Mouse (Mus musculus): ENCODE measurements at regions not wholly inside any gene's neighbourhood (a gene's known extent, or its start where the extent isn't known, plus 50 kb on each side); places are given as distances from the start of the nearest gene placed in this dataset.

GRCm38 (mm10) chr4:62870391-62870983 is 94.9 kb upstream of the Zfp618 start:
- Histone ChIP-seq H3K9me3 (no peaks in the 10 kb centered on the region), H3K9ac (replicated peaks) (no peak overlapping the region), H3K4me1 (replicated peaks) (peaks cover 6% of the 10 kb centered on the region; the same call in 1 of the 2 replicates), H3K27me3 (no peaks in the 10 kb centered on the region), H3K4me3 (replicated peaks) (no peak overlapping the region), H3K27ac (0 out of 2 replicates have a peak overlapping the region, but pooled peaks have one; percentile 5), H3K4me2 (replicated peaks) (no peak overlapping the region), H3K36me3 (no peaks in the 10 kb centered on the region)
- ATAC-seq, result peak; percentile 80
- 64% methylated on average over 14 of the region's 14 CpGs for WGBS

- H3K4me2 ChIP-seq (replicated peaks), result no peak overlapping the region
- 81% methylated on average over 10 of the region's 10 CpGs for WGBS
- no peak overlapping the region for H3K27ac ChIP-seq
- H3K9ac ChIP-seq (replicated peaks), result no peak overlapping the region
- no peak for ATAC-seq
- no peak overlapping the region for H3K4me3 ChIP-seq (replicated peaks)
- no peaks in the 10 kb centered on the region for H3K27me3 ChIP-seq
- no peaks in the 10 kb centered on the region for H3K9me3 ChIP-seq
- H3K36me3 ChIP-seq, result no peaks in the 10 kb centered on the region
- H3K4me1 ChIP-seq (replicated peaks), result peaks cover 6% of the 10 kb centered on the region; the same call in 1 of the 2 replicates
Observed at GRCm38 (mm10) chr4:62872562-62872961, 92.8 kb upstream of the Zfp618 start.

GRCm38 (mm10) chr4:62873986-62874385 is 91.4 kb upstream of the Zfp618 start:
- Histone ChIP-seq H3K27ac (no peak overlapping the region), H3K4me2 (replicated peaks) (no peak overlapping the region), H3K9ac (replicated peaks) (no peak overlapping the region), H3K36me3 (no peaks in the 10 kb centered on the region), H3K9me3 (no peaks in the 10 kb centered on the region), H3K4me1 (replicated peaks) (peaks cover 6% of the 10 kb centered on the region; the same call in 1 of the 2 replicates), H3K27me3 (no peaks in the 10 kb centered on the region), H3K4me3 (replicated peaks) (no peak overlapping the region)
- no peak for ATAC-seq
- 84% methylated on average over 12 of the region's 12 CpGs for WGBS

- Histone ChIP-seq H3K4me3 (replicated peaks) (no peak overlapping the region), H3K4me2 (replicated peaks) (no peak overlapping the region), H3K4me1 (replicated peaks) (no peaks in the 10 kb centered on the region), H3K36me3 (no peaks in the 10 kb centered on the region), H3K9me3 (no peaks in the 10 kb centered on the region), H3K9ac (replicated peaks) (no peak overlapping the region), H3K27me3 (no peaks in the 10 kb centered on the region), H3K27ac (no peak overlapping the region)
- no peak for ATAC-seq
- WGBS, result 87% methylated on average over 7 of the region's 7 CpGs
Observed at GRCm38 (mm10) chr4:62878063-62878462, 87.3 kb upstream of the Zfp618 start.

GRCm38 (mm10) chr4:62878927-62879326 is 86.4 kb upstream of the Zfp618 start:
- H3K27me3 ChIP-seq, result no peaks in the 10 kb centered on the region
- H3K27ac ChIP-seq, result no peak overlapping the region
- no peak overlapping the region for H3K4me3 ChIP-seq (replicated peaks)
- H3K4me2 ChIP-seq (replicated peaks), result no peak overlapping the region
- 91% methylated on average over 3 of the region's 3 CpGs for whole genome bisulfite sequencing
- ATAC-seq, result no peak
- no peaks in the 10 kb centered on the region for H3K4me1 ChIP-seq (replicated peaks)
- H3K36me3 ChIP-seq, result no peaks in the 10 kb centered on the region
- no peak overlapping the region for H3K9ac ChIP-seq (replicated peaks)
- H3K9me3 ChIP-seq, result no peaks in the 10 kb centered on the region

GRCm38 (mm10) chr4:62881824-62882223 is 83.5 kb upstream of the Zfp618 start:
- no peaks in the 10 kb centered on the region for H3K36me3 ChIP-seq

GRCm38 (mm10) chr4:62882276-62882675 is 83.1 kb upstream of the Zfp618 start:
- Histone ChIP-seq H3K9me3 (no peaks in the 10 kb centered on the region), H3K4me1 (replicated peaks) (no peaks in the 10 kb centered on the region), H3K36me3 (no peaks in the 10 kb centered on the region), H3K27ac (no peak overlapping the region), H3K27me3 (no peaks in the 10 kb centered on the region), H3K4me2 (replicated peaks) (no peak overlapping the region), H3K4me3 (replicated peaks) (no peak overlapping the region), H3K9ac (replicated peaks) (no peak overlapping the region)
- WGBS, result 78% methylated on average over 8 of the region's 8 CpGs
- no peak for ATAC-seq

More at GRCm38 (mm10) chr4:62881824-62882223, 83.5 kb upstream of the Zfp618 start:
- no peaks in the 10 kb centered on the region for H3K9me3 ChIP-seq
- H3K4me1 ChIP-seq (replicated peaks), result no peaks in the 10 kb centered on the region
- no peak overlapping the region for H3K4me3 ChIP-seq (replicated peaks)
- no peak overlapping the region for H3K4me2 ChIP-seq (replicated peaks)
- ATAC-seq, result no peak
- H3K9ac ChIP-seq (replicated peaks), result no peak overlapping the region
- 78% methylated on average over 11 of the region's 11 CpGs for WGBS
- H3K27ac ChIP-seq, result no peak overlapping the region
- no peaks in the 10 kb centered on the region for H3K27me3 ChIP-seq

- 87% methylated on average over 7 of the region's 7 CpGs for WGBS
- no peak overlapping the region for H3K9ac ChIP-seq (replicated peaks)
- no peak for ATAC-seq
- no peaks in the 10 kb centered on the region for H3K9me3 ChIP-seq
- no peak overlapping the region for H3K4me2 ChIP-seq (replicated peaks)
- peaks cover 4% of the 10 kb centered on the region; the same call in 1 of the 2 replicates for H3K4me1 ChIP-seq (replicated peaks)
- H3K27me3 ChIP-seq, result peaks cover 8% of the 10 kb centered on the region; the same call in 1 of the 2 replicates
- no peaks in the 10 kb centered on the region for H3K36me3 ChIP-seq
- no peak overlapping the region for H3K27ac ChIP-seq
- no peak overlapping the region for H3K4me3 ChIP-seq (replicated peaks)
Observed at GRCm38 (mm10) chr4:62888736-62889135, 76.6 kb upstream of the Zfp618 start.

- no peaks in the 10 kb centered on the region for H3K36me3 ChIP-seq
- H3K9me3 ChIP-seq, result no peaks in the 10 kb centered on the region
- no peak overlapping the region for H3K9ac ChIP-seq (replicated peaks)
- no peak overlapping the region for H3K4me3 ChIP-seq (replicated peaks)
- 45% methylated on average over 4 of the region's 4 CpGs for WGBS
- ATAC-seq, result peak; percentile 43; the same call in 1 of the 2 replicates
- no peak overlapping the region for H3K27ac ChIP-seq
- H3K4me2 ChIP-seq (replicated peaks), result no peak overlapping the region
- H3K4me1 ChIP-seq (replicated peaks), result peaks cover 4% of the 10 kb centered on the region; the same call in 1 of the 2 replicates
- H3K27me3 ChIP-seq, result peaks cover 8% of the 10 kb centered on the region; the same call in 1 of the 2 replicates
Observed at GRCm38 (mm10) chr4:62889708-62890107, 75.7 kb upstream of the Zfp618 start.

- Histone ChIP-seq H3K4me1 (replicated peaks) (peaks cover 4% of the 10 kb centered on the region; the same call in 1 of the 2 replicates), H3K4me2 (replicated peaks) (peak overlapping the region; percentile 15; the same call in 1 of the 2 replicates), H3K9ac (replicated peaks) (no peak overlapping the region), H3K36me3 (no peaks in the 10 kb centered on the region), H3K27me3 (peaks cover 8% of the 10 kb centered on the region; the same call in 1 of the 2 replicates), H3K27ac (no peak overlapping the region), H3K4me3 (replicated peaks) (no peak overlapping the region), H3K9me3 (no peaks in the 10 kb centered on the region)
- peak; percentile 45; the same call in 1 of the 2 replicates for ATAC-seq
- 41% methylated on average over 21 of the region's 21 CpGs for WGBS
Observed at GRCm38 (mm10) chr4:62890588-62891580, 74.5 kb upstream of the Zfp618 start.

- H3K27me3 ChIP-seq, result no peaks in the 10 kb centered on the region
- WGBS, result 86% methylated on average over 4 of the region's 4 CpGs
- ATAC-seq, result no peak
- H3K4me1 ChIP-seq (replicated peaks), result no peaks in the 10 kb centered on the region
- H3K36me3 ChIP-seq, result no peaks in the 10 kb centered on the region
- no peak overlapping the region for H3K9ac ChIP-seq (replicated peaks)
- no peak overlapping the region for H3K4me2 ChIP-seq (replicated peaks)
- no peak overlapping the region for H3K27ac ChIP-seq
- H3K4me3 ChIP-seq (replicated peaks), result no peak overlapping the region
- no peaks in the 10 kb centered on the region for H3K9me3 ChIP-seq
Observed at GRCm38 (mm10) chr4:62912891-62913290, 52.5 kb upstream of the Zfp618 start.

All from midbrain, embryonic 13.5 days (tissue).